Mouse (Mus musculus): ENCODE data around the gene Shoc2. TPM values are rescaled to one million over a fixed set of nuclear protein-coding genes. Genes with fewer than 3 reads are reported as not detected.

Gene Shoc2
- total RNA-seq (2023; ENCODE audit: inconsistent age) = 40.9 to 52.7 TPM (median 45.7 TPM) in 4 replicates

DNA sequence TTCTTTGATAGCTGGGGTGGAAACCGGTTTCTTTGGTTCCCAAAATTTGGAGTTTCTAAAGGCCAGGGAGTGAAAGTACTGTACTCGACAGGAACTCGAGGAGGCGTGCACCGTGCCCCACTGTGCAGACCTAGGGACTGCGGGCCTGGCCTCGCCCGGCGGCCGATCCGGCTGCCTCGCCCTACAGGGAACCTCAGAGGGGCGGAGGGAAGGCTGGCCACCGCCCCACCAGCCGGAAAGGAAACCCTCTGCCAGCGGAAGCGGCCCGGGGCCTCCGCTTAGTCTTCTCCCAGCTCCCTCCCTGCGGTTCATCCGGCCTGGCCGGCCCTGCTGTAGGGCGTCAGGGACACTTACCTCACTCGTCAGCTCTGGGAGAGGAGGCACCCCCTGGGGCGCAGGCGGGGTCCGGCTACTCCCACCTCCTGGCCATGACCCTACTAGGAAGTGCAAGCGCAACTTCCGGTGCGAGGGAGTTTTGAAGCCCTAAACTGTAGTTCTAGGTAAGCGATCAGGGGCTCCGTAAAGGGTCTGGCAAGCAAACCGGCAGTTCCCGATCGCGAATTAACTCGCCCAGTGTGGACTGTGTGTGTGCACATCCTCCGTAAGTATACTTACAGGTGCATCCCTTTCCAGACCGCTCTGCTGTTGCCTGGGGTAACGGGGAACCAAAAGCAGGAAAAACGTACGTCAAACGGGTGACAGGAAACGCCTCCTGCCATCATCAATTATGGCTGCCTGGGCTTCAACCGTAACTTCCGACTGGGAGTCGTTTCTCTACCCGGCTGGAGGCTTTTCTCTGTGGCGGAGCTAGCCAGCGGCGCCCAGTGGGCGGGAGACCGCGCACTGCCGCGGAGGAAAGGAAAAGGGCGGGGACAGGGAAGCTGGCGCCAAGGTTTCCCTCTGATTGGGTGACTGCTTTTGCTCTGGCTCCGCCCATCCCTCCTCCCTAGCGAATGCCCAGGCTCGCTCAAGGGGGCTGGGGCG is at the start of gene Shoc2, which contains the start of gene Bbip1:
Gene Shoc2 (plus strand): TSS at position 505 of the 984 bp plus-strand sequence.
Gene Bbip1 (minus strand): TSS at position 826 of the 984 bp plus-strand sequence.

DNA sequence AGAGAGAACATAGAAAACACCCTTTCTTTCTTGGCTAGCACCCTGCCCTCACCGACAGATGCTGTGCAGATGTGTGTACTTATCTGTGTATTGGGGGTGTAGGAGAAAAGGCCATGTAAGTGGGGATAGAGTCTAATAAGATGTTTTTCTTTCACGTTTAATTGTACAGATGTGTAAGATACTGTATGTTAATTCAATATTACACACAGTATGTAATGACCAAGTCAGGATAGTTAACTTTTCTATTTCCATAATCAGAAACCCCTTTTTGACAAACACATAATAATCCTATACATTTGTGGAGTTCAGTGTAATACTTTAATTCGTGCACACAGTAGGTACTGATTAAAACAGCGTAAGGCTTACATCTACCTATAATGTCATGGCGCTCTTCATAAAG is 99.7 kb downstream of the Shoc2 start, which contains the start of gene Adra2a:
Gene Adra2a (plus strand): TSS at position 301 of the 400 bp plus-strand sequence.

Other genes starting within 250 kb of the Shoc2 start
- 252 to 280 TPM (median 269 TPM) in 4 replicates for gene Pdcd4, start 52.1 kb upstream of the Shoc2 start, total RNA-seq (2023; ENCODE audit: inconsistent age)
- gene Bbip1, start 321 bp downstream of the Shoc2 start, total RNA-seq (2023; ENCODE audit: inconsistent age) = 49.0 to 55.2 TPM (median 54.3 TPM) in 4 replicates
- gene Adra2a, start 99.8 kb downstream of the Shoc2 start, total RNA-seq (2023; ENCODE audit: inconsistent age) = 0.51 to 0.97 TPM (median 0.76 TPM) in 4 replicates

Measured in B cell, adult (primary cell).